Mouse (Mus musculus) splenic B cell, adult 2 months (primary cell): Measurements from ENCODE around the gene Tmem170.
"Not testable (repeated sequence)": the region's sequence is repeated elsewhere in the genome, so short reads cannot be mapped to it uniquely, and the experiment has no call there.

Experiments used
- DNase-seq: peaks from one replicate; pipeline ENCODE4 v3.0.0-alpha.2; 2011; ENCODE audit warnings: low read depth, low spot score
- H3K27me3 ChIP-seq: 2 replicates; pipeline ENCODE4 v1.6.1; 2012; ENCODE audit warnings: mild to moderate bottlenecking, low read length, moderate library complexity, mixed read lengths; ENCODE audit not compliant: control insufficient read depth, poor library complexity, insufficient read depth, severe bottlenecking
- H3K36me3 ChIP-seq: 2 replicates; pipeline ENCODE4 v1.6.1; 2012; ENCODE audit warnings: mild to moderate bottlenecking, low read length, moderate library complexity, mixed read lengths; ENCODE audit not compliant: control insufficient read depth, poor library complexity, insufficient read depth, severe bottlenecking

Tmem170 gene

GRCm38 (mm10) chr8:111863280-111863679, 13.3 kb downstream of the Tmem170 start:
- H3K36me3 ChIP-seq, result no peaks in the 10 kb centered on the region; the same call in 1 of the 2 replicates
- DNase-seq, result no peak
- no peaks in the 10 kb centered on the region for H3K27me3 ChIP-seq

GRCm38 (mm10) chr8:111855977-111856376, 20.6 kb downstream of the Tmem170 start:
- Histone ChIP-seq H3K36me3 (no peaks in the 10 kb centered on the region), H3K27me3 (no peaks in the 10 kb centered on the region)
- no peak for DNase-seq

- Histone ChIP-seq H3K36me3 (no peaks in the 10 kb centered on the region), H3K27me3 (no peaks in the 10 kb centered on the region)
- peak; percentile 98 for DNase-seq
These were observed 22.6 kb downstream of the Tmem170 start, which contains the start of gene Cfdp1 for GRCm38 (mm10) chr8:111853861-111854501. Cfdp1 (minus strand) TSS chr8:111854291.

GRCm38 (mm10) chr8:111853219-111853618, 23.3 kb downstream of the Tmem170 start:
- H3K27me3 ChIP-seq, DNase-seq, H3K36me3 ChIP-seq: not testable (repeated sequence)

- no peaks in the 10 kb centered on the region for H3K27me3 ChIP-seq
- H3K36me3 ChIP-seq, result peaks cover 10% of the 10 kb centered on the region
- no peak for DNase-seq
These were observed 29.8 kb downstream of the Tmem170 start for GRCm38 (mm10) chr8:111846746-111847145.

GRCm38 (mm10) chr8:111835540-111835939, 41.0 kb downstream of the Tmem170 start:
- DNase-seq, result peak; percentile 50
- no peaks in the 10 kb centered on the region for H3K27me3 ChIP-seq
- H3K36me3 ChIP-seq, result no peaks in the 10 kb centered on the region

GRCm38 (mm10) chr8:111834011-111834410, 42.5 kb downstream of the Tmem170 start:
- Histone ChIP-seq H3K36me3 (no peaks in the 10 kb centered on the region), H3K27me3 (no peaks in the 10 kb centered on the region)
- no peak for DNase-seq

GRCm38 (mm10) chr8:111832983-111833382, 43.6 kb downstream of the Tmem170 start:
- no peak for DNase-seq
- Histone ChIP-seq H3K27me3 (no peaks in the 10 kb centered on the region), H3K36me3 (peaks cover 3% of the 10 kb centered on the region; the same call in 1 of the 2 replicates)

- DNase-seq, result no peak
- peaks cover 3% of the 10 kb centered on the region; the same call in 1 of the 2 replicates for H3K36me3 ChIP-seq
- H3K27me3 ChIP-seq, result no peaks in the 10 kb centered on the region
These were observed 44.6 kb downstream of the Tmem170 start for GRCm38 (mm10) chr8:111831996-111832395.

- no peak for DNase-seq
- peaks cover 6% of the 10 kb centered on the region for H3K36me3 ChIP-seq
- no peaks in the 10 kb centered on the region for H3K27me3 ChIP-seq
These were observed 48.0 kb downstream of the Tmem170 start for GRCm38 (mm10) chr8:111828595-111828994.

GRCm38 (mm10) chr8:111825219-111825618, 51.3 kb downstream of the Tmem170 start:
- Histone ChIP-seq H3K36me3 (peaks cover 6% of the 10 kb centered on the region), H3K27me3 (no peaks in the 10 kb centered on the region; the same call in 1 of the 2 replicates)
- DNase-seq, result peak; percentile 43

GRCm38 (mm10) chr8:111824334-111824733, 52.2 kb downstream of the Tmem170 start:
- peak; percentile 25 for DNase-seq
- H3K27me3 ChIP-seq, result no peaks in the 10 kb centered on the region; the same call in 1 of the 2 replicates
- peaks cover 6% of the 10 kb centered on the region for H3K36me3 ChIP-seq

GRCm38 (mm10) chr8:111821199-111821598, 55.4 kb downstream of the Tmem170 start:
- DNase-seq, result peak; percentile 91
- peaks cover 3% of the 10 kb centered on the region for H3K36me3 ChIP-seq
- no peaks in the 10 kb centered on the region; the same call in 1 of the 2 replicates for H3K27me3 ChIP-seq

- peaks cover 3% of the 10 kb centered on the region for H3K36me3 ChIP-seq
- DNase-seq, result no peak
- H3K27me3 ChIP-seq, result no peaks in the 10 kb centered on the region; the same call in 1 of the 2 replicates
These were observed 55.9 kb downstream of the Tmem170 start for GRCm38 (mm10) chr8:111820691-111821090.

GRCm38 (mm10) chr8:111820018-111820417, 56.5 kb downstream of the Tmem170 start:
- Histone ChIP-seq H3K36me3 (peaks cover 4% of the 10 kb centered on the region), H3K27me3 (no peaks in the 10 kb centered on the region; the same call in 1 of the 2 replicates)
- DNase-seq, result no peak
